Mouse (Mus musculus) liver, embryonic 12.5 days (tissue): ENCODE data around the gene Fam53b. TPM values are rescaled to one million over a fixed set of nuclear protein-coding genes. Genes with fewer than 3 reads are reported as not detected.

Experiments
- ATAC-seq: fragments of 200-750 bp; cut with Nextera tagmentation; 2 replicates; pipeline ENCODE4 v1.8.0; 2017; ENCODE audit warnings: moderate number of reproducible peaks, mild to moderate bottlenecking, moderate library complexity
- H3K27ac ChIP-seq: fragments of 300-500 bp; sonication (generic); 2 replicates; pipeline ENCODE4 v1.5.1; 2016; ENCODE audit warnings: mild to moderate bottlenecking
- H3K27me3 ChIP-seq: fragments of 300-500 bp; sonication (generic); replicated peaks from 2 replicates; pipeline ENCODE4 v1.6.1; 2016; ENCODE audit warnings: mild to moderate bottlenecking, moderate library complexity
- H3K36me3 ChIP-seq: fragments of 300-500 bp; sonication (generic); 2 replicates; pipeline ENCODE4 v1.6.1; 2016; ENCODE audit warnings: mild to moderate bottlenecking, moderate library complexity
- H3K4me1 ChIP-seq: fragments of 300-500 bp; sonication (generic); 2 replicates; pipeline ENCODE4 v1.6.1; 2016
- H3K4me2 ChIP-seq: fragments of 300-500 bp; sonication (generic); 2 replicates; pipeline ENCODE4 v1.6.1; 2016; ENCODE audit warnings: mild to moderate bottlenecking, moderate library complexity
- H3K4me3 ChIP-seq: fragments of 300-500 bp; sonication (generic); 2 replicates; pipeline ENCODE4 v1.5.1; 2016; ENCODE audit warnings: mild to moderate bottlenecking, moderate library complexity
- H3K9ac ChIP-seq: fragments of 300-500 bp; sonication (generic); 2 replicates; pipeline ENCODE4 v1.6.1; 2016; ENCODE audit warnings: mild to moderate bottlenecking, moderate library complexity
- H3K9me3 ChIP-seq: fragments of 300-500 bp; sonication (generic); replicated peaks from 2 replicates; pipeline ENCODE4 v1.6.1; 2016; ENCODE audit warnings: mild to moderate bottlenecking, moderate library complexity
- WGBS: fragments of 180-500 bp; shearing (Covaris S2); methylation state at CpG from one replicate; pipeline ENCODE4 v1.1.7; 2016; ENCODE audit not compliant: insufficient replicate concordance; 5-methylcytosine and 5-hydroxymethylcytosine counted together
- polyA plus RNA-seq: library from polyadenylated mRNA; unstranded; fragments of >200 nt; fragmentation: Nextera tagmentation; extraction: Ambion mirVana; gene quantifications from 2 replicates; pipeline ENCODE4 v1.2.1, GENCODE M21; 2016

Gene Fam53b
- polyA plus RNA-seq, 1 experiment from 2014 or later = 28.8 TPM

DNA sequence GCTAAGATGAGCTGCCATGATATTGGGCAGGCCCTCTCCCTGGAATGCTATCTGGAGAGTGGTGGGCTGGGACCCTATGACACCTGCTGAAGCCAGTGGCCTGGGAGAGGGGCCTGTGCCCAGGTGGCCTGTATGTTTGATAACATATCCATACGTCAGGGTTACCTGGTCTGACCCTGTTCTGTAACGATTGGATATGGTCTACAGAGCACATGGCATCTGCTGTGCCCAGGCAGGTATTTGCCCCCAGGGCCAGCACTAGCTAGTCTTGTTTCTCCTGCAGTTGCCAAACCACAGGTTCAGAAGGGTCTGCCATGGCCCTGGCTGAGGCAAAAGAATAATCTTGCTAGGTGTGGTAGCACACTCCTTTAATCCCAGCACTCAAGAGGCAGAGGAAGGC lies 120.1 kb downstream of the Fam53b start:
- Histone ChIP-seq H3K27ac (no peak overlapping the region), H3K4me3 (no peak overlapping the region), H3K9ac (no peak overlapping the region), H3K4me2 (no peak overlapping the region), H3K4me1 (peaks cover 3% of the 10 kb centered on the region; the same call in 1 of the 2 replicates), H3K9me3 (no peaks in the 10 kb centered on the region), H3K27me3 (no peaks in the 10 kb centered on the region), H3K36me3 (no peaks in the 10 kb centered on the region)
- 70% methylated on average over 2 of the region's 2 CpGs for WGBS
- ATAC-seq = no peak

DNA sequence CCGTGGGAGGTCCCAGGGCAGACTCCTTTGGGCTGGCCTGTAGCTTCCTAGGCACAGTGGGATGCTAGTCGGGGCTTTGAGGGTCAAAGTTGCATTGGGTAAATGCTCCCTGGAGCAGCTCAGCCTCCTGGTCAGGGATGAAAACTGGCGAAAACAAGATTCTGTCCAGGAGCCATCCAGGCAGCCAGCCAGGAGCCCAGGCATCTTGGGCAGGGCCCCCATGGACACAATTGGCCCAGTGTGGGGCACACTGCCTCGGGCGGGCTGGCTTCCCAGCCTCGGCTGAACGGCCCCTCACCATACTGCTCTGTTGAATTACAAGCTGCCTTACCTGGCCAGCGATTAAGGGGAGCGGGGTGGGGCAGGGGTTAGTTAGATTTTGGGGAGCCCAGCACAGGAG lies 121.0 kb downstream of the Fam53b start:
- H3K4me3 ChIP-seq = no peak overlapping the region
- ATAC-seq = no peak
- H3K4me2 ChIP-seq = no peak overlapping the region
- H3K9ac ChIP-seq = no peak overlapping the region
- no peaks in the 10 kb centered on the region for H3K9me3 ChIP-seq
- H3K27me3 ChIP-seq = no peaks in the 10 kb centered on the region
- H3K4me1 ChIP-seq = peaks cover 9% of the 10 kb centered on the region; the same call in 1 of the 2 replicates
- no peaks in the 10 kb centered on the region for H3K36me3 ChIP-seq
- no peak overlapping the region for H3K27ac ChIP-seq
- WGBS = 79% methylated on average over 9 of the region's 9 CpGs

DNA sequence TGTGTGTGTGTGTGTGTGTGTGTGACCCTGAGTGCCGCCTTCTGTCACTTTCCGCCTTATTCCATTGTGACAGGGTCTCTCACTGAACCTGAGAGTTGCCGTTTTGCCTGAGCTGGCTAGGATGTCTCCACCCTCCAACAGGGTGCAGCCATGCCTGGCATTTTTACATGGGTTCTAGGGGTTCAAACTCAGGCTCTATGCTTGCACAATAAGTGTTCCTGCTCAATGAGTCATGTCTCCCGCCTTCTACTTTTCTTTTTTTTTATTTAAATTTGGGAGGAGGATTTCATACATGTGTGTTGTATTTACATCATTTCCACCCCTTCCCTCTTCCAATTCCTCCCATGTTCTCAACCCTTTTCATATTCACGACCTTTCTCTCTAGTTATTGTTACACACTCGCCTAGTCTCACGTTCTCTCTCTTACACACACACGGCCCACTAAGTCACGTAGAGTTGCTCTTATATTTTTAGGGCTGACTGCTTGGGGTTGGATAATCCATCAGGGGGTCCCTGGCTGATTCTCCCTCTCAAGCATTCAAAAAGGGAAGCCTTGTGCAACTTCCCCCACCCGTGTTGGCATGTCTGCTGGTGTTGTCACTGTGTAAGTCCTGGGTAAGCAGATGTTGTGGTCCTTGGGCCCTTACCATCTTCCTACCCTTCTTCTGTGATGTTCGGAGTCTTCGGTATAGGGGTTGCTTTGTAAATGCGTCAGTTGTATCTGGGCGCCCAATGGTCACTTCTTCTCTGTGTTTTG lies 122.8 kb downstream of the Fam53b start:
- Histone ChIP-seq H3K9me3 (no peaks in the 10 kb centered on the region), H3K4me2 (no peak overlapping the region), H3K4me3 (no peak overlapping the region), H3K36me3 (no peaks in the 10 kb centered on the region), H3K27me3 (no peaks in the 10 kb centered on the region), H3K9ac (no peak overlapping the region), H3K27ac (no peak overlapping the region), H3K4me1 (peaks cover 28% of the 10 kb centered on the region)
- 64% methylated on average over 14 of the region's 14 CpGs for WGBS
- ATAC-seq = no peak

DNA sequence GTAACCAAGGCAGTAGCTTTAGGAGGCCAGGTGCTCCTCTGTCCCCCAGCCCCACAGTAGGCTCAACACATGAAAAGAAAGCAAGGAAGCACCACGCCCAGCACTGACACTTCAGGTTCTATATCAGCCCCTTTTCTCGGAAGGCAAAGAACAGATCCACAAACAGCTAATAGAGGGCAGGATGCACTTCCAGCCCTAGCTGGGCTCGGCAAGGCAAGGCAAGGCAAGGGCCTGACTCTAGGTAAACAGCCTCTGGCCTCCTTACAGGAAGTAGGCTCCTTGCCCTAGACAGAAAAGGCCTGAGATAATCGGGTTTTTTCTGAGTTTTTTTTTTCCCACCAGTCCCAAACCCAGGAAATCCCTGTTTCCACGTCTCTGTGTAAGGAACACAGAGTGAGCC lies 124.0 kb downstream of the Fam53b start:
- H3K9me3 ChIP-seq = no peaks in the 10 kb centered on the region
- H3K4me2 ChIP-seq = no peak overlapping the region
- no peak for ATAC-seq
- no peaks in the 10 kb centered on the region for H3K27me3 ChIP-seq
- peaks cover 28% of the 10 kb centered on the region for H3K4me1 ChIP-seq
- no peaks in the 10 kb centered on the region for H3K36me3 ChIP-seq
- H3K9ac ChIP-seq = no peak overlapping the region
- no peak overlapping the region for H3K4me3 ChIP-seq
- 28% methylated on average over 5 of the region's 5 CpGs for WGBS
- no peak overlapping the region for H3K27ac ChIP-seq

DNA sequence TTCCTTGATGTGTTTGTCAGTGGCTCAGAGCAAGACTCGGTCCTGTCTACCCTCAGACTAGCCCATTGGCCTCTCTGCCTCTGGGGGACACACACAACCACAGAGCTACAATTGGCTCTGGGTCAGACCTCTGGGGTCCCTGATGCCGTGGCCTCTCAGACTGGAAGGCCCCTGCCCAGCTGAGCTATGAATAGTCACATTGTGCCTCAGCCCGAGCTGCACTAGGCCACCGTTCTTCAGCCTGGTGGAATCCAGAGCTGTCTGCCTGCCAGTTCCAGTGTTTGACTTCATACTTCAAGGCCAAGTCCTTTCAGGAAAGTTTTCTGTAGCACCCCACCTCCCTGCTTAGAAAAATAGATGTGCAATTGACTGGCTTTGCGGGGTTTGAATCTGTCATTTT lies 125.0 kb downstream of the Fam53b start:
- ATAC-seq = no peak
- H3K27ac ChIP-seq = no peak overlapping the region

DNA sequence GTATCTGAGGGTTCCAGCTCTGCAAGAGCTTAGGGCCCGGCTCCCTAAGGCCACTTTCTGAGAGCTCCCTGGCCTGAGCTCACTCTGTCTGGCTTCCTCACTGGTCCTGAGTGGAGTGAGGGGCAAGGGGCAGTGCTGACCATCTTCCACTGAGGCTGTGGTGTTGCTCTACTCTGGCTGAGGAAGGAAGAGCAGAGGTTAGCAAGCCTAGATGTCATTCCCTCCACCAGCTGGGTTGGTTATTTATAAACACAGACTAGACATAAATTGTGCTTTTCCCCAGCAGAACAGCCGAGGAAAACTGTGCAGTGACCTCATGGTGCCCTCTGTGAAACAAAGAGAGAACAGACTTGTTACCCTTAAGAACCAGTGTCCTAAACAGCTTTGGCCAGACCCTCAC lies 125.8 kb downstream of the Fam53b start:
- Histone ChIP-seq H3K27me3 (no peaks in the 10 kb centered on the region), H3K4me2 (no peak overlapping the region), H3K36me3 (no peaks in the 10 kb centered on the region), H3K9me3 (no peaks in the 10 kb centered on the region), H3K27ac (no peak overlapping the region), H3K9ac (no peak overlapping the region), H3K4me3 (no peak overlapping the region), H3K4me1 (peaks cover 28% of the 10 kb centered on the region)
- WGBS = 44% methylated on average over 2 of the region's 2 CpGs
- no peak for ATAC-seq

More for the DNA sequence above, 125.0 kb downstream of the Fam53b start:
- Histone ChIP-seq H3K4me2 (no peak overlapping the region), H3K4me1 (peaks cover 28% of the 10 kb centered on the region), H3K4me3 (no peak overlapping the region), H3K9me3 (no peaks in the 10 kb centered on the region), H3K36me3 (no peaks in the 10 kb centered on the region), H3K9ac (no peak overlapping the region), H3K27me3 (no peaks in the 10 kb centered on the region)
- 60% methylated on average over 5 of the region's 5 CpGs for WGBS

DNA sequence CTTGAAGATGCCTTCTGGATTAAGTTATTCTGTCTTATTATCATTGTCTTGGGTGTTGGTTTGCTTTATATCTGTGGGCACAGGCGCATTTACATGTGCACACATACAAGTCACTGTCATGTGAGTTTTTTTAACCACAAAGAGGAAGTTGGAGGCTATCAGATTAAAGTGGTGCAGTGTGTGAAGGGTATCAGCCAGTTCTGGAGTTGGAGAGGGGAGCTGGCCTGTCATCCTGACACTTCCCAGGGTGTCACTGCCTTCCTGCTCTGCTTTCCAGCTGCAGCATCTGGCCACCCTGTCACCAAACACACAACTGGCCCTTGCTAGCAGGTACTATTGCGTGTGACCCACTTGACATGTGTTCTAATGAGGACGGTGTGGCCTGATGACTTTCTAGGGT lies 127.2 kb downstream of the Fam53b start:
- Histone ChIP-seq H3K4me2 (no peak overlapping the region), H3K9me3 (no peaks in the 10 kb centered on the region), H3K4me1 (peaks cover 28% of the 10 kb centered on the region), H3K4me3 (no peak overlapping the region), H3K36me3 (no peaks in the 10 kb centered on the region), H3K27me3 (no peaks in the 10 kb centered on the region), H3K9ac (no peak overlapping the region), H3K27ac (no peak overlapping the region)
- ATAC-seq = peak; percentile 69
- WGBS = 32% methylated on average over 3 of the region's 3 CpGs

DNA sequence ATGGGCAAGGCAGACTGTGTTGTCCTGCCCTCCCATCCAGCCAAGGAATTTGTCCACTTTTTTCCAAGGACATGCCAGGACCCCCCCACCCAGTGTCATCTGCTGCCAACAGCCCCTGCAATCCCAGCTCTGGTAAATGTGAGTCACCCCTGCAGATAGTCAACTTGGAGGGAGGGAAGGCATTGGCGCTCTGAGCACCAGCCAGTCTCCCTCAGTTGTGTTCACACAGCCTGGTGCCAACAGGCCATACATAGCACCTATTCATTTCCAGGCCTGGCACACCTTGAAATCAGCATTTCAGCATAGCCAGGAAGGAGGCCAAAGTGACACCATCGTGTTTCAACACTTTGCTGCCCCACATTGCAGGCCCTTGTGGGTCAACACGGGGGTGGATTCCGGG lies 129.8 kb downstream of the Fam53b start:
- no peaks in the 10 kb centered on the region for H3K27me3 ChIP-seq
- no peak overlapping the region for H3K4me2 ChIP-seq
- H3K4me3 ChIP-seq = no peak overlapping the region
- no peaks in the 10 kb centered on the region for H3K36me3 ChIP-seq
- H3K4me1 ChIP-seq = peaks cover 38% of the 10 kb centered on the region
- no peak overlapping the region for H3K27ac ChIP-seq
- no peak overlapping the region for H3K9ac ChIP-seq
- 75% methylated on average over 4 of the region's 4 CpGs for WGBS
- no peaks in the 10 kb centered on the region for H3K9me3 ChIP-seq
- no peak for ATAC-seq

DNA sequence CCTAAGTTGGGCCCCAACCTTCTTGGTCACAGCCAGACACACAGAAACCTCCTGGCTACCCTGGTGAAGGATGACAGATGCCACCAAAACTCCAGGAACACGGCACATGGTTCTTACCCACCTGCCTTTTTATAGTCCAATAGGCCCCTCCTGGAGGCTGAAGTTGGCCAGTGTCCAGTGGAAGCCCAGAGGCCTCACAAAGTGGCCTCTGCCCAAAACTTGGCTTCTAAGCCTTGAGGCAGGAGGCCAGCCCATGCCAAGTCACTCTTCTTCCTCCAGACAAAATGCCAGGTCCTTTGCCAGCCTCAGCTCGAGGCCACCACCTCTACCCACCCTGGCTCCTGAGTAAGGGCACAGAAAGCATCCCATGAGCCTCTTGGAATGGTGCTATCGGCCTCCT lies 130.8 kb downstream of the Fam53b start:
- H3K4me3 ChIP-seq = no peak overlapping the region
- 61% methylated on average over 3 of the region's 3 CpGs for WGBS
- H3K36me3 ChIP-seq = no peaks in the 10 kb centered on the region
- H3K9me3 ChIP-seq = no peaks in the 10 kb centered on the region
- no peaks in the 10 kb centered on the region for H3K27me3 ChIP-seq
- no peak for ATAC-seq
- no peak overlapping the region for H3K9ac ChIP-seq
- peaks cover 30% of the 10 kb centered on the region for H3K4me1 ChIP-seq
- H3K4me2 ChIP-seq = no peak overlapping the region
- H3K27ac ChIP-seq = no peak overlapping the region

DNA sequence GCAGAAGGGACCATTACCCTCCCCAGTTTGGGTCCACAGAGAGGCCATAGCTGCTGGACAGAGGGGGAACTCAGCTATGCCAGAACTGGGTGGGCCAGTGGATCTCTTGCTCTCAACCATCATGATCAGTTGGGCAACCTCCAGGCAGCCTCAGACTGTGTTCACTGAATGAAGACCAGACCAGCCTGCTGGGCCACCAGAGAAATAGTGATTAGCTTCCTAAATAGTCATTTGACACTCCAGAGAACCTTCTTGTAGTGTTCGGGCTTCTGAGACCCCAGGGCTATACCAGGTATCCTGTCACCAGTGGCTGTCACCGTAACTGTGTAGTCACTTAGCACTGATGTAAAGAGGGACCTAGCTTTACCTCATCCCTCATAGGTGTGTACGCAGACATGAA lies 131.3 kb downstream of the Fam53b start:
- no peak overlapping the region for H3K4me3 ChIP-seq
- no peak overlapping the region for H3K27ac ChIP-seq
- H3K9ac ChIP-seq = no peak overlapping the region
- no peaks in the 10 kb centered on the region for H3K36me3 ChIP-seq
- ATAC-seq = no peak
- WGBS = 85% methylated on average over 3 of the region's 3 CpGs
- no peaks in the 10 kb centered on the region for H3K9me3 ChIP-seq
- no peak overlapping the region for H3K4me2 ChIP-seq
- H3K4me1 ChIP-seq = peaks cover 25% of the 10 kb centered on the region
- no peaks in the 10 kb centered on the region for H3K27me3 ChIP-seq

DNA sequence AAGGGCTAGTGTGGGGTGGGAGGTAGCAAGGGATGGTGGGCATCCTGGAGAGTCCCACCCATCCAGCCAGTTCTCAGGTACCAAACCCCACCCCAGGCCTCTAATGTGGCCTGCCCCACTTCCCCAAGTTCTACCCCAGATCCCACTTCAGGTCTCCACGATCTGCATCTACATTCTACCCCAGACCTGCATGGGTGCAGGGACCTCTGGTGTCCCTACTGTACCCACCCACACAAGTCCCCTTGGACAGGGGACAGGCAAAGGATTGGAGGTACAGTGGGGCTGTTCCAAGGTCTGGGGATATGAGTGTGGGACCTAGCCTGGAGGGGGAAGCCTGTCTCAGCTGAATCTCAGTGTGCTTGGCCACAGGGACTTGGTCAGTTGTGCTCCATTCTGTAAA lies 131.9 kb downstream of the Fam53b start:
- Histone ChIP-seq H3K9me3 (no peaks in the 10 kb centered on the region), H3K36me3 (no peaks in the 10 kb centered on the region), H3K27me3 (no peaks in the 10 kb centered on the region), H3K4me2 (no peak overlapping the region), H3K4me3 (no peak overlapping the region), H3K4me1 (peaks cover 20% of the 10 kb centered on the region), H3K27ac (no peak overlapping the region), H3K9ac (no peak overlapping the region)
- 59% methylated on average over 1 of the region's 1 CpGs for WGBS
- no peak for ATAC-seq

DNA sequence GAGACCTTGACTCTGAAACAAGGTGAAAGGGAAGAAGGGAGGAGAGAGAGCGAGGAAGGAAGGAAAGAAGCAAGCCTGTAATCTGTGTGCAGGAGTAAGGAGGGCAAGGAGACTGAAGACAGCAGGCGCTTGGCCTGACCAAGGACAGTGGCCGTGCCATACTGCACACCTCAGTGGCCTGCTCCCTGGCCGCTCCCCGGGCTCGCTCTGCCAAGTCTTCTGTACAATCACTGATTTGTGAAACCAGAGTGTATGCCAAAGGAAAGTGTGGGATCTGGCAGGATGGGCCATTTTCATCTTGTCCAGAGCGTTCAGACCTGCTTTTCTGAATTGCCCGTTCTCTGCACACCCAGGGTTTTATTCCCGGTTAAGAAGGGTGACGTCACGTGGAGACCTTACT lies 132.4 kb downstream of the Fam53b start:
- Histone ChIP-seq H3K4me2 (no peak overlapping the region), H3K27me3 (no peaks in the 10 kb centered on the region), H3K4me3 (no peak overlapping the region), H3K4me1 (peaks cover 14% of the 10 kb centered on the region), H3K9me3 (no peaks in the 10 kb centered on the region), H3K36me3 (no peaks in the 10 kb centered on the region), H3K9ac (no peak overlapping the region), H3K27ac (no peak overlapping the region)
- 73% methylated on average over 11 of the region's 11 CpGs for WGBS
- no peak for ATAC-seq

DNA sequence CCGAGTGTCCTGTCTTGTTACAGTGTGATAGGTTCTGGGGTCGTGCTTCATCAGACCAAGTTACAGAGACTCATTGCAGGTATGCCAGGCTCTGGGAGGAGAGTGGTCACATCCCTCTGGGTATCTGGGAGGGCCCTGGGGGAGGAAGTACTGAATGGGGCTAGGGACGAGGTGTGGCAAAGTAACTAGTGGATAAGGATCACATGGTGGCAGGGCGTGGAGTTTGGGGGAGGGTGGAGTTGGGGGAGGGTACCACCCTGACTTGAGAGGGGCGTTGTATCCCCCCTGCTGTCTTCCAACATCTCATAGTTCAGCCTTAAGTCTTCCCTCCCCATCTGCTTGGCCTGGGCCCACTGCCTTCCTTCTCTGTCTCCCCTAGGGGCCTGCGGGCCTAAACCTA lies 134.1 kb downstream of the Fam53b start:
- WGBS = 44% methylated on average over 6 of the region's 6 CpGs
- Histone ChIP-seq H3K4me3 (no peak overlapping the region), H3K36me3 (no peaks in the 10 kb centered on the region), H3K27me3 (no peaks in the 10 kb centered on the region), H3K27ac (no peak overlapping the region), H3K9me3 (no peaks in the 10 kb centered on the region), H3K4me2 (no peak overlapping the region), H3K9ac (no peak overlapping the region), H3K4me1 (peaks cover 10% of the 10 kb centered on the region)
- no peak for ATAC-seq
